26 mouse cellular contexts compared by ENCODE assay signal in the genomic region with DNA sequence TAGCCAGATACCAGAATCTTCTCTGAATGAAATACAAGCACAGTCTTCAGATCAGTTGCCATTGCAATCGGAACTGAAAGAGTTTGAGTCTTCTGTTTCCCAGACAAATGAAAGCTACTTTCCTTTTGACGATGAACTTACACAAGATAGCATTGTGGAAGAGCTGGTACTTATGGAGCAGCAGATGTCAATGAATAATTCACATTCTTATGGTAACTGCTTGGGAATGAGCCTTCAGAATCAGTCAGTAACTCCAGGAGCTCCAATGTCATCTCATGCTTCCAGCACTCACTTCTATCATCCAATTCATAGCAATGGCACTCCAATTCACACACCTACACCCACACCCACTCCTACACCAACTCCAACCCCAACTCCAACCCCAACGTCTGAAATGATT. TPM values are rescaled to one million over a fixed set of nuclear protein-coding genes. Genes with fewer than 3 reads are reported as not detected.
A peak's percentile ranks its signal among the peaks of the same experiment; 100 is the strongest.
DNase-seq lines count a peak whose midpoint lies in the region; ATAC-seq and TF ChIP-seq lines count a peak whose summit lies in the region.
"Had no signal": no experiment of that assay in that cellular context is flagged by ENCODE, and none has a peak within 500 bp of the region (broad histone marks: within the 10 kb centered on the region; RNA-seq: fewer than 3 reads in every experiment).

No protein-coding gene starts in this region.

- H3K9ac ChIP-seq in forebrain, postnatal 0 days = no peak overlapping the region
- H3K9ac ChIP-seq in forebrain, embryonic 16.5 days (replicated peaks; ENCODE audit: low read depth, low read length) = no peak overlapping the region
- H3K9ac ChIP-seq: embryonic facial prominence, embryonic 13.5 days; embryonic facial prominence, embryonic 15.5 days; forebrain, embryonic 12.5 days had no signal

- no peak overlapping the region for H3K4me3 ChIP-seq in forebrain, postnatal 0 days (ENCODE audit: low read depth, low read length)
- H3K4me3 ChIP-seq in forebrain, embryonic 16.5 days (replicated peaks; ENCODE audit: low read length) = no peak overlapping the region
- H3K4me3 ChIP-seq: embryonic facial prominence, embryonic 13.5 days; embryonic facial prominence, embryonic 15.5 days; erythroblast, embryonic 14.5 days; forebrain, embryonic 10.5 days; forebrain, embryonic 12.5 days had no signal

- no peak for DNase-seq in forebrain, postnatal 0 days
- DNase-seq in heart, adult 11 months = peak; percentile 33
- no peak for DNase-seq in heart, postnatal 4 days
- DNase-seq in brain, adult 2 months (ENCODE audit: low read depth, low spot score) = peak; percentile 21
- no peak for DNase-seq in gastrocnemius, postnatal 10 days
- DNase-seq: adrenal gland, adult 8-10 months; adrenal gland, postnatal 14 days; adrenal gland, postnatal 36 days; B cell, adult 2 months; cerebellum, adult 11 months; cerebellum, adult 18-20 months; cerebellum, adult 8-10 months; cerebellum, adult 9-11 months; cerebellum, postnatal 14 days; cerebellum, postnatal 36 days; embryo, embryonic 11 days had no signal

- no peak for TF ChIP-seq CTCF in forebrain, postnatal 0 days (IDR thresholded peaks at IDR 0.05; ENCODE audit: low read depth)

- no peak overlapping the region for H3K27ac ChIP-seq in forebrain, postnatal 0 days (ENCODE audit: low read depth, low read length)
- H3K27ac ChIP-seq in forebrain, embryonic 16.5 days (ENCODE audit: low read length) = no peak overlapping the region
- H3K27ac ChIP-seq: embryonic facial prominence, embryonic 13.5 days; embryonic facial prominence, embryonic 15.5 days; forebrain, embryonic 10.5 days; forebrain, embryonic 12.5 days had no signal

- no peak overlapping the region for H3K4me2 ChIP-seq in forebrain, postnatal 0 days (ENCODE audit: low read depth)
- no peak overlapping the region for H3K4me2 ChIP-seq in forebrain, embryonic 16.5 days (ENCODE audit: low read length)
- H3K4me2 ChIP-seq: embryonic facial prominence, embryonic 13.5 days; embryonic facial prominence, embryonic 15.5 days; forebrain, embryonic 12.5 days had no signal

- H3K4me1 ChIP-seq in forebrain, postnatal 0 days (ENCODE audit: insufficient read depth) = no peaks in the 10 kb centered on the region
- peaks cover 7% of the 10 kb centered on the region for H3K4me1 ChIP-seq in forebrain, embryonic 16.5 days (replicated peaks; ENCODE audit: control insufficient read depth, insufficient read depth, low read length)
- H3K4me1 ChIP-seq: embryonic facial prominence, embryonic 13.5 days; embryonic facial prominence, embryonic 15.5 days; forebrain, embryonic 10.5 days; forebrain, embryonic 12.5 days had no signal

- WGBS in forebrain, postnatal 0 days = 68% methylated on average over 3 of the region's 3 CpGs
- 74% methylated on average over 3 of the region's 3 CpGs for WGBS in forebrain, embryonic 16.5 days

- peaks cover 29% of the 10 kb centered on the region for H3K36me3 ChIP-seq in forebrain, postnatal 0 days (ENCODE audit: insufficient read depth)
- peaks cover 22% of the 10 kb centered on the region for H3K36me3 ChIP-seq in forebrain, embryonic 16.5 days (ENCODE audit: control insufficient read depth, insufficient read depth)

- no peaks in the 10 kb centered on the region for H3K27me3 ChIP-seq in forebrain, postnatal 0 days (ENCODE audit: insufficient read depth, low read length)
- H3K27me3 ChIP-seq in forebrain, embryonic 16.5 days (replicated peaks; ENCODE audit: control insufficient read depth, insufficient read depth, low read length) = no peaks in the 10 kb centered on the region
- H3K27me3 ChIP-seq: CH12.LX; embryonic facial prominence, embryonic 13.5 days; embryonic facial prominence, embryonic 15.5 days; forebrain, embryonic 12.5 days had no signal

- ATAC-seq in forebrain, postnatal 0 days = peak; percentile 78
- ATAC-seq in forebrain, embryonic 16.5 days = no peak
- ATAC-seq: activated CD4-positive, CD25-positive, alpha-beta regulatory T cell, adult 4 months; CD4-positive, CD25-positive, alpha-beta regulatory T cell, adult 4 months; forebrain, embryonic 14.5 days had no signal

- H3K9me3 ChIP-seq in forebrain, postnatal 0 days (ENCODE audit: low read length) = no peaks in the 10 kb centered on the region
- no peaks in the 10 kb centered on the region for H3K9me3 ChIP-seq in forebrain, embryonic 16.5 days (ENCODE audit: control insufficient read depth, low read length)
- H3K9me3 ChIP-seq: embryonic facial prominence, embryonic 13.5 days; embryonic facial prominence, embryonic 15.5 days; forebrain, embryonic 10.5 days; forebrain, embryonic 12.5 days had no signal

RNA-seq across cellular contexts. Expression of gene Nedd4, which starts 44.1 kb away (rescaled TPM):
- total RNA-seq in forebrain, postnatal 0 days (2014; rRNA removed) = 391 and 472 TPM in 2 replicates
- 180 and 278 TPM in 2 replicates for polyA plus RNA-seq in forebrain, postnatal 0 days (2015; fragmentation: Nextera tagmentation; extraction: Ambion mirVana)
- 415 and 474 TPM in 2 replicates for polyA plus RNA-seq in forebrain, embryonic 16.5 days (2015; fragmentation: Nextera tagmentation; extraction: Ambion mirVana)
- total RNA-seq in heart, postnatal 4 days (2021) = 100 to 1,000 TPM; 610 to 637 TPM
- 100 to 1,000 TPM; 563 to 619 TPM for total RNA-seq in gastrocnemius, postnatal 10 days (2021)

Comparison
In these comparisons a context has a peak if more than half of its experiments do, and no peak if none do; other contexts are left out.
1. DNase-seq: peak in heart, adult 11 months (single experiment) and brain, adult 2 months (single experiment); none in forebrain, postnatal 0 days (single experiment), heart, postnatal 4 days (single experiment) and gastrocnemius, postnatal 10 days (single experiment).